Mouse (Mus musculus): ENCODE results near the gene March10.

The March10 gene

DNA sequence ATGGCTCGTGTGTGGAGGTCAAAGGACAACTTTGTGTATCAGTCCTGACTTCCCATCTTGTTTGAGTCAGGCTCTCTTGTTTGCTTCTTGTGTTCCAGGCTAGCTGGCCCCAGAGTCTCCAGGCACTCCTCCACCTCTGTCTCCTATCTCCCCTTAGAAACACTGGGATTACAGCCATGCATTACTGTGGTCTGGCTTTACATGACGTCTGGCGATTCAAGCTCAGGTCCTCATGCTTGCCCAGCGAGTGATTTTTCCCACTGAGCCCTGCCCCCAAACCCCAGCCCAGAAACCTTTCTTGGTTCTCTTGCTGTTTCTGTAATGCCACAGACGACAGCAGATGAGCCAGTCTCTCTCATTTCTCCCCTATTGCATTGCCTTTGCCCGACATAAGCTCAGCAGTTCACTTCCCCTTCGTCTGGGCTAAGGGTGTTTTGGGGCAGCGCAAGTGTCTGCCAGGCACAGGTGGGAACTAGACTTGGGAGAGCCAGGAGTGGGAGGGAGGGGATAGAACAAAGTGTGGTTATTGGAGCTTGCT, 8.0 kb upstream of the March10 start:
- DNase-seq = no peak

DNA sequence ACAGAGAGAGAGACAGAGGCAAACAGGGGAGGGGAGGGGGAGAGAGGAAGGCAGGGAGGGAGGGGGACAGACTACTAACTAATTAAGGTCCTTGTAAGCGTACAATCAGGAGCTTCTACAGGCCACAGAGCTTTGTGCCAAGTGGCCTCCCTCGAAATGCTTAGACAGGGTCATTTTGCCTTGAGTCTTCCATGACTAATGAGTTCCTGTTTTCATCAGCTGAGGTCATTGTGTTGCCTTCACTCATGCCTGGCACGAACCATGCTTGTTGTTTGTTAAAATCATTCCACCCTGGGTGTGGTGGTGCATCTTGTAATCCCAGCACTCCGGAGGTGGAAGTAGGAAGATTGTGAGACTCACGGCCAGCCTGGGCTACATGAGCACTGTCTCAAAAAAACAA, 3.4 kb upstream of the March10 start:
- no peak for DNase-seq

DNA sequence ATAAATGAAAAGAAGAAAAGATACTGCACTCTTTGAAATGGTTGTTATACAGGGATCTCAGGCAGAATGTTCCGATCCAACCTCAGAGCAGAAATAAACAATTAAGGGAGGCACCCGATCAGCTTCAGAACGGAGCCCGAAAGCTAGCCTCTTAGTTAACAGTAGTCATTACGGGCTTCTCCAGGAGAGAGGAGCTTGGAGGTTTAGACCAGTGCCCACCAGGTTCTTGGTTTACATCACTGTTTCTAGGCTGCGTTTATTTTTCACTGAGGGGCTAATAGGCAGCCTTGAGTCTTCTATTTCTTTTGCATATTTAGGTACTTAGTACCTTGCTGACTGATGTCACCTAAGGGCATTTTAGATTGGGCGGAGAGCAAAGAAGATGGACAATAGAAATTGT, 506 bp upstream of the March10 start:
- DNase-seq = no peak

DNA sequence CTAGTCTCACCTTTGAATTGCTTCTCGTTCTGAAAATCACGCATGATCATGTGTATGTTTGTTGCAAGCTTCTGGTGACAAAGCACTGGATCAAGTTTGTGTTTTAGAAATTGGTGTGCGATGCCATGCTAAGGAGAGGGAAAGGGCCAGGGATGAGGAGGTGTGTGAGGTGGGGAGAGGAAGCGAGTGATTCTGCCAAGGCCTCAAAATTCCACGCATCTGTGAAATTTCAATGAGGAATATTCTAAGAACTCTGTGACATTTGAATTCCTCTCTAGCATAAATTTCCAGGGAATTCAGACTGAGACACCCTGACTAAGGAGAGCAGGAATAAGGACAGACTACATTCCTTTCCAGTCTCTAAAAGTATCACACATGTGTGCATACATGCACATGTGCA, 1.4 kb downstream of the March10 start:
- DNase-seq = no peak

DNA sequence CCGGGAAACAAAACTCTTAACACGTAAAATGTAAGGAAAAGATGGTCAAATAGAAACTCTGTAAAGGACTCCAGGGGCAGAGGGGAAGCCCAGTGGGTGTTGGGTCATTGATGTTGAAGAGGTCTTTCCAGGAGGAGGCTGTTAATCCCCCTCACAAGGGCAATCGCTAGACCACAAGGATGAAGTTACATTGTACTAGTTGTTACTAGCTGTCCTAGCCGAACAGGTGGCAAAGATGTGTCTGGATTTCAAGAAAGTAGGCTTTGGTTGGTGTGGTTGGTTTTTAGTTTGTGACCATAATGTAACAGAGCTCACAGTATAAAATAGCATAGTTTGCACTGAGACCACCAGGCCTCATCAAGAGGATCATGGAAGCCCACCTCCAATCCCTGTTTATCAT, 3.5 kb downstream of the March10 start:
- DNase-seq = no peak

DNA sequence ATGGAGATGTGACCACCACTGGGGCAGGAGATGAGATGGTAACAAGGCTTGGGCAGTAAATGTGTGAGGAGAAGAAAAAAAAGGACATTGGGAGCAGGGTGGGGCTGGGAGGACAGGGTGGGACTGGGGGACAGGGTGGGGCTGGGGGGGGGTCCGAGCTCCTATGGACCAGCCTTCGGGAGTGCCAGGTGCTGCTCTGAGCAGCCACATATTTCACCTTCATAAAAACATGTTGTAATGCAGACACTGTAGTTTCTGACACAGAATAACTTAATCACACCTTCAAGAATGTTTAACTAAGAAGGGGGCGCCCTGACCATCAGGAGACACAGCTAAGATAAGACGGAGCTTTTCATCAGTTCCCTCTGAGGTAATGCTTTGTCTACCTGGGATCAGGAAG, 4.0 kb downstream of the March10 start:
- no peak for DNase-seq

DNA sequence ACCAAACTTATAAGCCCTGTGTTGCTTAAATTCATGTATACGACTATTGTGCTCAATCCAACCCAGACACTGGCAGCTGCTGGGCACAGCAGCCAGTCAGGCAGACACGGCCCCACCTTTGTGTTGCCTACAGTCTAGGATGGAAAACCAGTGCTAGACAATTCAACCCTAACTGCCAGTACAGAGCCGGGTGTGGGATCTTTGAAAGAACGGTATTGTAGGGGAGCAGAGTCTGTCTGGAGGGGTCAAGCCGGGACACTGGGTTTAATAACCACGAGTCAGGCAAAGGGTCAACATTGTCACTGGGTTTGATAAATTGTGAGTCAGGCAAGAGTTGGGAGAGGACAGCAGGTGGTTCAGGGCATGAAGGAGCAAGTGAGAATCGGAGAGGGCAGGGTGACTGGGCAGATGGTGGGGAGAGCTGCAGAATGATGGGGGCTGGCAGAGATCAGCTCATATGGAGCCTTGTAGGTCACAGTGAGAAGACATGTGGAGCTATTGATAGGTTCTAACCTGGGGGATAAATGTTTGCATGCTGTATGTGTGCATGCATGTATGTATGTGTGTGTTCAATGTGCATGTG, 4.9 kb downstream of the March10 start:
- no peak for DNase-seq

DNA sequence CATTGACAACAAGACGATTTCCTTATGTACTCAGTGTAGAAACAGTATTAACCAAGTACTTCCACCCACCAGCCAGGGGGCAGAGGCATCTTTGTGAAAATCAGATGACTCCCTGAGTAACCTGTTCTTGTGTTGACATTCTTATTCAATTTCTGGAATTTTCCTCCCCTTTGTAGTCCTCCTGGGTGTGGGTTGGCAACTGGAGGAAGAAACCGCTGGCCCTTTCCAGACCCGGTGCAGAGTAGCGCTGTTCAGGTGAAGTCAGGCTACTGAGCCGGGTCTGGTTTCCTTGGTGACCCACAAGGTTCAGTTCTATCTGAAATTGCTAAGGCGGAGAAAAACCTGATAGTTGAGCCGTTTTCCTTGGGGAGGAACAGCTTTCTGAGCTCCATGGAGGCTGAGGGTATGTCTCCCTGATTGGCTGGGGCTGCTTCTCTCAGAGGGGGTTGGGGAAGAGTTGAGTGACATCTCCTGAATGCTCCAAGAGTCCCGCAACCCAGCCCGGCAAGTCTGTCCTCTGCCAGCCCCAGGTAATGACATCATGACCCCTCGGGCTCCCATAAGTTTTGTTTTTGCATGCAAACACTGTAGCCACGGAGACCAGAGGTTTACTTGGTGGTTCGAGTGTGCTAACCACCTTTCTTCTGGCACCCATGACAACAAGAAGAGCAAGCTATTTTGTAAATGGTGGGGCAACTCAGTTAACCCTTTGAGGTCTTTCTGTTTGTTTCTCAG, 6.8 kb downstream of the March10 start:
- DNase-seq = no peak

DNA sequence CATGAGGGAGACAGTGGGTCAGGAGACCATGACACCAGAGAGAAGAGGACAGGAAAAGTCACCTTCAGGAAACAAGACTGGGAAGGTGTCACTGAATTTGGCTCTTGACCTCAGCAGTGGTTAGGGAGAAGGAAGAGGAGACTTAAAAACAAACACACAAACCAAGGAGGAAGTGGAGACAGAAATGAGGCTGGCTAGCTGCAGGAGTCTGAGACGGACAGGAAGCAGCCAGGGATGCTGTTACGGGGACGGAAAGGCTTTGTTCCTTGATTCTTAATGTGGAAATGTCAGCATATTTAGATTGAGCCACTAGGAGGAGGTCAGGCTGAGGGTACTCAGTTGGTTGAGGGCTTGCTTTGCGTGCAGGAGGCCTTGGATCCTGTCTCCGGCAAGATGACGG, 8.9 kb downstream of the March10 start:
- no peak for DNase-seq

DNA sequence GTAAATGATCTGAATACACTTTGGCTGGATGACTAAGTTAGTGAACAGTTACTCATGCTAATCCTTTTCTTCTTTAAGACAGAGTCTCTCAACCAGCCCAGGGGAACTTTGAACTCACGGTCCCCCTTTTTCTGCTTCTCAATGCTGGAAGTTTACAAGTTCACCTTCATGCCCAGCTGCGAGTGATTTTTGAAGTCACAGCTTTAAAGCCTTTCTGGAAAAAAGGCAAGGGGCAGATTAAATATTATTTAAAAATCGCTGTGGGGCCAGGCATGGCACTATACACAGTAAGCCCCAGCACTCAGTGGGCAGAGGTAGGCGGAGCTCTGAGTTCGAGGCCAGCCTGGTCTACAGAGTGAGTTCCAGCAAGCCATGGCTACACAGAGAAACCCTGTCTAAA, 10.3 kb downstream of the March10 start:
- DNase-seq = no peak

DNA sequence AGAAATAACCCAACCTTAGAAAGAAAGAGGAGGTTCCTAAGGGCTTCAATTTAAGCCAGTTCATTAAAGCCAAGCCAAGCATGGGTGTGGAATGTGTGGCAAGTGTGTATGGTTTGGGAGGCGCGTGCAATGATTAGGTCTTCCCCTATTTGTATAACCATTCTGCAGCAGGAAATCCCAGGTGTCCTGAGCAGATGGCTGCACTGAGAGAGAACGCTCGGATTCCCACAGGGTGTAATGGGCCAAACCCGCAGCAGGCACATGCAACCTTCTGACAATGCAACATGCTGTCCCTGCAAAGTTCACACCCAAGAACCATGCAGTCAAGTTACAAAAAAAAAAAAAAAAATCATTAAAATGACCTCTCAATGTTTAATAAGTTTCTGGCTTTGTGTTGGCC, 10.8 kb downstream of the March10 start:
- peak; percentile 13 for DNase-seq

DNA sequence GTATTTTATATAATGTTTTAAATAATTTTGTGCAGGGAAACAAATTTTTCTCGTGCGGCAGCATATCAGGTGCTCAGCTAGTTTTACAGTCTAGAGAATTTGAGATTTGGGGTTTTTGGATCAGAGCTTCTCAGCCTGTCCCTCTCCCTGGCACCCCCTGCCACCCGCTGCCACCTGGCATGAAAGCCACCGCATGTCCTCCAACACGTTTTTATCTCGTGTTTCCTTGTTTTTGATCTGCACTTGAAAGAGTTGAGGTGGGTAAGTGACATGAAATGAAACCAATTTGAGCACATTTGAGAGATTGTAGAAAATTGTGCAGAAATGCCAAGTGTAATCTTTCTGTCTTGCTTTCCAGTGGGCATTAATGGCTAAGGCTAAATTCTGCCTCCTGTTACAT, 11.6 kb downstream of the March10 start:
- no peak for DNase-seq

DNA sequence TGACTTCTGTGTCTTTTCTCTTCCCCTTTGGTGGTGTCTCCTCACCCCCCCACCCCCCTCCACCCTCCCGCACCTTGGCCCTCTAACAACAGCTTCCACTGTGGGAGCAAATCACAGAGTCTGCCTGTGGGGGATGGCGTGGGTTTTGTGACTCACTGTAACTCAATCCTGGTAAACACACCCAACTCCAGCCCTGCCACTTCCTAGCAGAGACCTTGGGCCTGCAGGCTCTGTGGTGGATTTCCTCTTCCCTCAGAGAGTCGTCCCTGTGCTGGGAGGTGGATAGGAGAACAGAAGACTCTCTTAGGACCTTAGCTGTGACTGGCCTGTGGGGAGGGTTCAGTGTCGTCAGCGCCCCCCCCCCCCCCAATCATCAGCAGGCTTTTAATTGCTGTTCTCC, 13.0 kb downstream of the March10 start:
- DNase-seq = no peak

DNA sequence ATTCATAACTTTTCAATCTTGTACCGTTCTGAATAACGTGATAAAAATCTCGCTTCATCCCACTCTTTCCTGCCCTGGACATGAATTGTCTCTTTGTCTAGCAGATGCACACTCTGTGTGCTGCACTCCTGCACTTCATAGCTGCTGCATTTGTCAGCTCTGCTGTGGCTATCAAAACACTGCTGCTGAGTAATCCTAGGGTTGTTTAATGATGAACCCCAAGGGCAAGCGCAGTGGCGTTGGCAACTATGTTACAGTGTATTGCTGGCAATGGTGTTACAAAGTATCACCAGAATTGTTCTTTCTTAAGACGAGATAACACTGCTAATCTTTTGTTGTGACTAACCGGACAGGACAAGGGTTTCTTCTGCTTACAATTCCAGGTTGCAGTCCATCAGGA, 16.7 kb downstream of the March10 start:
- DNase-seq = no peak

DNA sequence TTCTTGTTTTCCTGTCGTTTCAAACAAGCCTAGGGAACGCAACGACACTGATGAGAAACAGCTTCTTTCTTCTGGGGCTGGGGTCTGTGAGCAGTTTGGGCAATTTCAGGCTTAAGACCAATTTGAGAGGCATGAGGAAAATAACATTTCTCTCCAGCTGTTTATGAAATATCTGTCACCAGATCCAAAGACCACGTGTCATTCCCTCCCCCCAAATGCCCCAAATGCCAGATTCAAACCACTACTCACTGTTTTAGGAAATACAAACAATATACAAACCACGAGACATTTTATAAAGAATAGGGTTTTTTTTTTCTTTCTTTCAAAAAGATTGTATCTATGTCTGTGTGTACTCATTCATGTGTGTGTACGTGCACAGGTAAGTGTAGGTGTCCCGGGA, 17.6 kb downstream of the March10 start:
- DNase-seq = no peak

DNA sequence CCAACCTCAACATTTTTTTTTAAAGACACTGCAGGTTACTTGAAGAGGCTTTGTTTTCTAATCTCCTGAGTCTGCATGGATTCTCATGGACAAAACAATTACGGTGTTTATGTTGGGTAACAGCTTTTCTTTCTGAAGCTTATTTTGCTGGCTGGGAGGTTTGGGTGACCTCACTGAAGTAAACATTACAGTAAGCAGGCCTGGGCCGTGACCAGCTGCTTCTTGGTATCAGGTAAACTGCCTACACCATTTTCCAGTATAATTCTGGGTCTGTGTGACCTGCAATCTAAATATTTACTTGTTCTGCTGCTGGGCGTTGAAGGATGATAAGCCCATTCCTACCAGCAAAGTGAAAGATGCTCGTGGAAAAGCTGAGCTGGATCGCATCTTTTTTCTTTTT, 30.1 kb downstream of the March10 start:
- DNase-seq = no peak

DNA sequence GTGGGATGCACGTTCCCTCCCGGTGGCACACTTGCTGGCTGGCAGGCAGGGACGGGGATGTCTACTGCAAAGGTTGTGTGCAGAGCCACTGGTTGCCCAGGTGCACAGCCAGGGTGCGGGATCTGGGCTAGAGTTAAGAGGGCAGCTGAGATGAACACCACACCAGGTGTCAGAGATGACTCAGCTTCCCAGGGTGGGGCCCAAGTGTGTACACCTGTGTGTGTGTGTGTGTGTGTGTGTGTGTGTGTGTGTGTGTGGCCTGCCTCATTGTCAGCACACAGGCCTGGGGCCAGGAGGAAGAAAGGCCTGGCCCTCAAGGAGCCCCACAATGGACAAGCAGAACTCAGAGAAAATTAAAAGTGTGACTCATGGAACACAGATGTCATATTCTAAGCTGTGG, 31.9 kb downstream of the March10 start:
- no peak for DNase-seq

DNA sequence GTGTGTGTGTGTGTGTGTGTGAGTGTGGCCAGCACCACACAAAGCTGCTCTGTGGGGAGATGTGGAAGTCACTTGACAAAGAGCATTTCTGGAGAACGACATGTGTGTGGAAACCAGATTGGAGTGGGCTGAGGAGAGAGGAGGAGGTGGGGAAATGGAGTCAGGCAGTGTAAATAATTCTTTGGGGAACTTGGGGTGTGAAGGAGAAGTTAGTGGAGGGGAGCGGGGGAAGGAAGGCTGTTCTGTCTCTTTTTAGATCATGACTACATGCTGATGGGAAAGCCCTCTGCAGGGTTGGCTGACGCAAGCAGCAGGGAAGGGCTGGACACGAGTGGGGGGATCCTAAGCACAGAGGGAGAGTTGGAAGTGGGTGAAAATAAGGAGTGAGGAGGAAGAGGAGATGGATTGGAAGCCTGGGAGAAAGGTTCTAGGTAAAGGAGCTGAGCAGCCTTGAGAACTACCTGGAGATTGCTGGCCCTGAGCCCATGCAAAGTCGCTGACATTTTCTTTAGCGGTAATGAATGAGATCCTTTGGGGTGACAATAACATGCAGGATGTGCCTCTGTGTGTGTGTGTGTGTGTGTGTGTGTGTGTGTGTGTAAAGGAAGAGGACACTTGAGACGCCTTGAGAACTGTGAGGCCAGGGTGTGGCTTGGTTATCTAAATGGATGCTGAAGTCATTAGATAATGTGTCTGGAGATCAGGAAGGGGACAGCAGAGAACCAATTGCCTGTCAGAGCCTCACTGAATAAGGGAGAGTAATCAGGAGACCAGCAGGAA, 35.7 kb downstream of the March10 start:
- no peak for DNase-seq

DNA sequence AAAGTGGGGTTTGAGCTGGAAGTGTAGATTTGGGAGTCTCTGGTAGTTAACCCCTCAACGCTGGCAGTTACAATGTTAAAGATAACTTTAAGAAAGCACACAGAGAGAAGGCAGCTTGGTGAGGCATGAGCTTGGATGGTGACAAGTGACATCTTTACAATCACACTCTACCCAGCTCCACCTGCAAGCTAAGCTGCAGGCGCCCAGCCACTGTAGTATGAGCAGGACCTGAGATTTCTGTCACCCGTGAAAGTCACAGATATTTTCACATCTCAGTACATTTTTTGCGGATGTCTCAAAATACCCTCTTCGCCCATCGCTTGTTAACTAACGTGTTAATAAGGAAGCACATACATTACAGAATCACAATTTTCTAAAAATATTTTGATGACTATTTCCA, 36.6 kb downstream of the March10 start:
- no peak for DNase-seq

DNA sequence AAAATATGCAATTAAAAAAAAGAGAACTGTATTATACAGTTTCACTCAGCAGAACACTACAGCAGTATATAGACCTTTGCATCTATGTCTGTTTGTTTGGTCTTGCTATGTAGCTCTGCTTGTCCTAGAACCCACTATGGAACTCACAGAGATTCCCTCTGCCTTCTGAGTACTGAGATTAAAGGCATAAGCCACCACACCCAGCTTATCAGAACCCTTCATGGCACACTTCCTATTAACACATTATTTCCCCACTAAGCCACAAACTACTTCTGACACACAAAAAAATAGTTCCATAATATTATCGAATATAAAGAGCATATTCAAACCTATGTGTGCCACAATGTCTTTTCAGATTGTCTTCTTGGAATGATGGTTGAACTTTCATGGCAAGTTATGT, 42.5 kb downstream of the March10 start:
- no peak for DNase-seq

DNA sequence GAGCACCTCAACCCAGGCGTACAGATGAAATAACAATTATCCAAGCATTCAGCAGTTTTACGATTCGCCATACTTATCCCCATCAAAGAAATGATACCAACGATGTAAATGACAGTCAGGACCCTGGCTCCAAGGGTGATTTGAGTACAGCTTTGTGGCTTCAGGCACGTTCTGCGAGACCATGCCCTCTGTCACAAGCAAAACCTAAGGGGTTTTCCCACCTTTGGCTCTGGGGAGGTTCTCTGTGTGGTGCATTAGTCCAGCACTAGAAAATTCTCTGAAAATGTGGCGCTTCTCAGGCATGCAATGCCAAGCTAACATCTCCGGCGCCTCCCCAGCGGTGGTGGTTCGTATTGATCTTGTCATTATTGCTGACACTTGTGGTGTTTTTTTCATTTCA, 47.1 kb downstream of the March10 start:
- no peak for DNase-seq

DNA sequence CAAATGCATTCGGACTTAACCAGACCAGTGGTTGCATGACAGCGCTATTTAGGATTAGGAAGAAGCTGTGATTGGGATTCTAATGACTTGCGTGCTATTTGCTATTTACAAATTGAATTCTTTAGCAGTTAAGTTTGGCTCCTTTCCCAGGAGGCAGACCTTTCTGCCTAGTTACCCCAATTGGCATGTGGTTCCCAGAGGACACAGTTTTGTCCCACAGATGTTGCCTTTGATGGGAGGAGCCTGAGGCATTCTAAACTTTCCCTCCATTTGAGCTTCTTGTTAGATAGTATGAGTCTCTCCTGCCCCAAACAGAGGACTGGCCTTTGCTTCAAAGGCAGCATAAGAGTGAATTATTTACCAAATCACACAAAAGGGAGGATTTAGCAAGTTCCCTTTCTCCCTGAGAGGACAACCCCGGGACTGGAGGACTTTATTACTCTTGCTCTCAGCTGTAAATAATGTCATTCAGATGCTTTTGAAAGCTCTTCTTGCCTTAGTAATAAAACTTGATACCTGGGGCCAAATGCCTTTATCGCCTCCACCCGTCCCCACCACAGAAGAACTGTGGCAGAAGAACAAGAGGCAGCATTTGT, 48.6 kb downstream of the March10 start:
- DNase-seq = no peak

DNA sequence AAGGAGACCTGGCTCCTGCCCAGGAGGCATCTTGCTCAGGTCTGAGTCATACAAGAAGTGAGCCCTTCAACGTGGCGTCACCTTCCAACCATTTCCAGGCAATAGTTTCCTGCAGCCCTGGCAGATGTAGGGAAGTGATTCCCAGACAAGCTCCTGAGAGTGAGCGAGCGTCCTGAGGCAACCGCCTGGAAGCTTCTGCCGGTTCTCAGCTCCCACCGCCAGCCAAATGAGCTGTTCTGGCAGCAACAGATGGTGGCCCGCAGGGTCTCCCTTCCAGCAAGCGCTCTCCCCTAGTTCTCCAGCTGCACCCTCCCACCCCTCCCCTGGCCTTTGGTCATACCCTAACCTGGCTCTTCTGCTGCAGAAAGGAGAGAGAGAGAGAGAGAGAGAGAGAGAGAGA, 54.2 kb downstream of the March10 start:
- no peak for DNase-seq

DNA sequence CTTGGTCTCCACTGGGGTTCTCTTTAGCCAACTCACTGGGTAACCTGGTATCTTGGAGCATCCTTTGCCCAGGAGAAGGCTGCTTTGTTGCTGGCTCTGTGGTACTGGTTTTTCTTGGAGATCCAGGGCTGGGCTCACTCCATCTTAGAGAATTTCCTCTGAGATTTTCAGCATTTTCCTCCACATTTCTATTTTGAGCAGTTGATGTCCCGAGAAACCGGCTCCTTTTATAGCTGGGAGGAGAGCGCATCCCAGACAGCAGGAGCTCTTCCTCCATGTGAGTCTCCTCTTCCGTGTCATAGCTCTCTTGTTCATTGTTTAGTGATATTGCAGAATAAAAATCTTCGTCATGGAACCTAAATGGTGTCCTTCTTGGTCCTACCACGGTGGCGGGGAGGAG, 66.2 kb downstream of the March10 start:
- no peak for DNase-seq

Measured in cerebellum, adult 9-11 months (tissue).